Mouse (Mus musculus) erythroblast, embryonic 14.5 days (primary cell): ENCODE results near the gene Rhox1.
"Not testable (repeated sequence)": the region's sequence is repeated elsewhere in the genome, so short reads cannot be mapped to it uniquely, and the experiment has no call there.

Experiments
- GATA1 ChIP-seq: IDR thresholded peaks from 2 replicates; pipeline ENCODE4 v1.6.1; 2012; ENCODE audit warnings: low read length, inconsistent platforms, mixed read lengths
- TAL1 ChIP-seq: IDR thresholded peaks from 3 replicates; pipeline ENCODE4 v1.6.1; 2012; ENCODE audit warnings: low read length, inconsistent platforms, mixed read lengths

- TF ChIP-seq TAL1, GATA1: not testable (repeated sequence)
Measured at GRCm38 (mm10) chrX:37184401-37184800, 37.7 kb downstream of the Rhox1 start.
